Mouse (Mus musculus): ENCODE measurements around the gene Gm21915. TPM values are rescaled to one million over a fixed set of nuclear protein-coding genes. Genes with fewer than 3 reads are reported as not detected.
A peak's percentile ranks its signal among the peaks of the same experiment; 100 is the strongest.

Gene Gm21915
- total RNA-seq (2014; rRNA removed) (not detected in 2 replicates), polyA plus RNA-seq (2015; fragmentation: Nextera tagmentation; extraction: Ambion mirVana) (not detected in 2 replicates)

GRCm38 (mm10) chr9:40670313-40670712 lies at the start of gene Gm21915:
Gene Gm21915, plus strand, starts transcription at chr9:40670613.
- no peak within 1 kb of the TSS for H3K4me2 ChIP-seq (ENCODE audit: low read depth, low read length, poor library complexity, severe bottlenecking)
- peak within 1 kb of the TSS; percentile 59 for H3K27ac ChIP-seq (ENCODE audit: low read depth, low read length)
- H3K4me1 ChIP-seq (ENCODE audit: insufficient read depth, low read length): peaks cover 8% of the 10 kb centered on the region; the same call in 1 of the 2 replicates
- 89% methylated on average over 3 of the region's 3 CpGs for WGBS
- no peaks in the 10 kb centered on the region for H3K27me3 ChIP-seq (ENCODE audit: insufficient read depth, low read length)
- no peaks in the 10 kb centered on the region for H3K36me3 ChIP-seq (ENCODE audit: insufficient read depth, low read length)
- no peak within 1 kb of the TSS for H3K4me3 ChIP-seq (ENCODE audit: low read depth, low read length)
- ATAC-seq (ENCODE audit: low FRiP score): no peak
- no peak for TF ChIP-seq CTCF (IDR thresholded peaks at IDR 0.05)
- no peak within 1 kb of the TSS for H3K9ac ChIP-seq (replicated peaks; ENCODE audit: low read length, poor library complexity, severe bottlenecking)
- no peaks in the 10 kb centered on the region for H3K9me3 ChIP-seq (ENCODE audit: low read length)
- DNase-seq (ENCODE audit: low spot score): no peak

- H3K27me3 ChIP-seq (ENCODE audit: insufficient read depth, low read length): no peaks in the 10 kb centered on the region
- no peaks in the 10 kb centered on the region for H3K36me3 ChIP-seq (ENCODE audit: insufficient read depth, low read length)
- H3K9ac ChIP-seq (replicated peaks; ENCODE audit: low read length, poor library complexity, severe bottlenecking): no peak overlapping the region
- peaks cover 3% of the 10 kb centered on the region; the same call in 1 of the 2 replicates for H3K4me1 ChIP-seq (ENCODE audit: insufficient read depth, low read length)
- TF ChIP-seq CTCF (IDR thresholded peaks at IDR 0.05): no peak
- H3K4me3 ChIP-seq (ENCODE audit: low read depth, low read length): no peak overlapping the region
- DNase-seq (ENCODE audit: low spot score) (peak; percentile 34), ATAC-seq (ENCODE audit: low FRiP score) (0 out of 2 replicates have a peak, but pooled peaks have one; percentile 64)
- no peak overlapping the region for H3K4me2 ChIP-seq (ENCODE audit: low read depth, low read length, poor library complexity, severe bottlenecking)
- WGBS: 75% methylated on average over 3 of the region's 3 CpGs
- H3K9me3 ChIP-seq (ENCODE audit: low read length): no peaks in the 10 kb centered on the region
- no peak overlapping the region for H3K27ac ChIP-seq (ENCODE audit: low read depth, low read length)
Observed at GRCm38 (mm10) chr9:40622265-40622664, 48.1 kb upstream of the Gm21915 start.

- no peaks in the 10 kb centered on the region for H3K27me3 ChIP-seq (ENCODE audit: insufficient read depth, low read length)
- H3K36me3 ChIP-seq (ENCODE audit: insufficient read depth, low read length): no peaks in the 10 kb centered on the region
- WGBS: 87% methylated on average over 4 of the region's 4 CpGs
- DNase-seq (ENCODE audit: low spot score) (no peak), ATAC-seq (ENCODE audit: low FRiP score) (no peak)
- no peak overlapping the region for H3K9ac ChIP-seq (replicated peaks; ENCODE audit: low read length, poor library complexity, severe bottlenecking)
- no peak overlapping the region for H3K4me2 ChIP-seq (ENCODE audit: low read depth, low read length, poor library complexity, severe bottlenecking)
- no peak overlapping the region for H3K4me3 ChIP-seq (ENCODE audit: low read depth, low read length)
- H3K9me3 ChIP-seq (ENCODE audit: low read length): no peaks in the 10 kb centered on the region
- no peak for TF ChIP-seq CTCF (IDR thresholded peaks at IDR 0.05)
- H3K4me1 ChIP-seq (ENCODE audit: insufficient read depth, low read length): peaks cover 3% of the 10 kb centered on the region; the same call in 1 of the 2 replicates
- peak overlapping the region; percentile 14; the same call in 1 of the 2 replicates for H3K27ac ChIP-seq (ENCODE audit: low read depth, low read length)
Observed at GRCm38 (mm10) chr9:40622793-40623192, 47.6 kb upstream of the Gm21915 start.

GRCm38 (mm10) chr9:40625341-40625740 lies 45.1 kb upstream of the Gm21915 start:
- DNase-seq (ENCODE audit: low spot score): no peak
- 72% methylated on average over 3 of the region's 3 CpGs for WGBS
- H3K4me1 ChIP-seq (ENCODE audit: insufficient read depth, low read length): peaks cover 3% of the 10 kb centered on the region; the same call in 1 of the 2 replicates
- no peak for TF ChIP-seq CTCF (IDR thresholded peaks at IDR 0.05)
- H3K9me3 ChIP-seq (ENCODE audit: low read length): no peaks in the 10 kb centered on the region
- H3K27me3 ChIP-seq (ENCODE audit: insufficient read depth, low read length): no peaks in the 10 kb centered on the region
- no peak overlapping the region for H3K9ac ChIP-seq (replicated peaks; ENCODE audit: low read length, poor library complexity, severe bottlenecking)
- H3K4me2 ChIP-seq (ENCODE audit: low read depth, low read length, poor library complexity, severe bottlenecking): no peak overlapping the region
- H3K27ac ChIP-seq (ENCODE audit: low read depth, low read length): no peak overlapping the region
- no peak overlapping the region for H3K4me3 ChIP-seq (ENCODE audit: low read depth, low read length)
- no peaks in the 10 kb centered on the region for H3K36me3 ChIP-seq (ENCODE audit: insufficient read depth, low read length)
- ATAC-seq (ENCODE audit: low FRiP score): no peak

- no peak overlapping the region for H3K4me3 ChIP-seq (ENCODE audit: low read depth, low read length)
- peaks cover 3% of the 10 kb centered on the region; the same call in 1 of the 2 replicates for H3K4me1 ChIP-seq (ENCODE audit: insufficient read depth, low read length)
- no peaks in the 10 kb centered on the region for H3K27me3 ChIP-seq (ENCODE audit: insufficient read depth, low read length)
- WGBS: 16% methylated on average over 11 of the region's 11 CpGs
- no peaks in the 10 kb centered on the region for H3K9me3 ChIP-seq (ENCODE audit: low read length)
- peak overlapping the region; percentile 55; the same call in 1 of the 2 replicates for H3K27ac ChIP-seq (ENCODE audit: low read depth, low read length)
- no peak for DNase-seq (ENCODE audit: low spot score)
- ATAC-seq (ENCODE audit: low FRiP score): no peak
- H3K9ac ChIP-seq (replicated peaks; ENCODE audit: low read length, poor library complexity, severe bottlenecking): 0 out of 2 replicates have a peak overlapping the region, but pooled peaks have one; percentile 14
- no peaks in the 10 kb centered on the region for H3K36me3 ChIP-seq (ENCODE audit: insufficient read depth, low read length)
- no peak for TF ChIP-seq CTCF (IDR thresholded peaks at IDR 0.05)
- no peak overlapping the region for H3K4me2 ChIP-seq (ENCODE audit: low read depth, low read length, poor library complexity, severe bottlenecking)
Observed at GRCm38 (mm10) chr9:40626566-40626965, 43.8 kb upstream of the Gm21915 start.

- peak; percentile 50 for TF ChIP-seq CTCF (IDR thresholded peaks at IDR 0.05)
- no peak overlapping the region for H3K9ac ChIP-seq (replicated peaks; ENCODE audit: low read length, poor library complexity, severe bottlenecking)
- peak overlapping the region; percentile 4; the same call in 1 of the 2 replicates for H3K4me2 ChIP-seq (ENCODE audit: low read depth, low read length, poor library complexity, severe bottlenecking)
- no peaks in the 10 kb centered on the region for H3K9me3 ChIP-seq (ENCODE audit: low read length)
- H3K27ac ChIP-seq (ENCODE audit: low read depth, low read length): no peak overlapping the region
- ATAC-seq (ENCODE audit: low FRiP score): peak; percentile 46; the same call in 1 of the 2 replicates
- 37% methylated on average over 9 of the region's 9 CpGs for WGBS
- H3K36me3 ChIP-seq (ENCODE audit: insufficient read depth, low read length): no peaks in the 10 kb centered on the region
- DNase-seq (ENCODE audit: low spot score): peak; percentile 36
- no peaks in the 10 kb centered on the region for H3K27me3 ChIP-seq (ENCODE audit: insufficient read depth, low read length)
- peaks cover 3% of the 10 kb centered on the region; the same call in 1 of the 2 replicates for H3K4me1 ChIP-seq (ENCODE audit: insufficient read depth, low read length)
- no peak overlapping the region for H3K4me3 ChIP-seq (ENCODE audit: low read depth, low read length)
Observed at GRCm38 (mm10) chr9:40627146-40627713, 43.2 kb upstream of the Gm21915 start.
